Mouse (Mus musculus): ENCODE data around the gene 4921517D22Rik. TPM values are rescaled to one million over a fixed set of nuclear protein-coding genes. Genes with fewer than 3 reads are reported as not detected.
"Not testable (repeated sequence)": the region's sequence is repeated elsewhere in the genome, so short reads cannot be mapped to it uniquely, and the experiment has no call there.

4921517D22Rik gene
- not detected in 2 replicates for polyA plus RNA-seq (2014; fragmentation: Nextera tagmentation; extraction: Ambion mirVana)

DNA sequence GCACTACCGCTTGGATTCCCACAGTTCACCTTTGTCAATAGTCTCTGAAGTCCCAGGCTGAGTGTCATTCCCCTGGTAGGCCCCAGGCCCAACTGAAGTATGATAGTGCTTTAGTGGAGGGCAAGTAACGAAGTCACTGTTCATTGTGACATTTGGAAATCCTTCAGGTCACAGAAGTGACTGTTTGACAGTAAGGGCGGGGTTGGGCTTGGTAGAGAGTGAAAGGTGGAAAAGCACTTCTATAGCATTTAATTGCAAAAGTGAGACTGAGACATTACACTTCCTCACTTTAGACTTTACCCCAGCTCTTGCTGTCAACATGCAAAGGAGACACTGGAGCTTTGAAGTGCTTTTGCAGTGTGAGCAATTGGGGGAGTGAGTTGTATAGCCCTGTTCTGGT is at the start of gene 4921517D22Rik:
4921517D22Rik (minus strand) TSS at position 101 of the 400 bp plus-strand sequence.
- ATAC-seq (ENCODE audit: insufficient number of reproducible peaks, insufficient read depth, low FRiP score, low read depth), result no peak
- 86% methylated on average over 3 of the region's 3 CpGs for whole genome bisulfite sequencing
- H3K4me1 ChIP-seq (ENCODE audit: control insufficient read depth, insufficient read depth, low read length), result no peaks in the 10 kb centered on the region

DNA sequence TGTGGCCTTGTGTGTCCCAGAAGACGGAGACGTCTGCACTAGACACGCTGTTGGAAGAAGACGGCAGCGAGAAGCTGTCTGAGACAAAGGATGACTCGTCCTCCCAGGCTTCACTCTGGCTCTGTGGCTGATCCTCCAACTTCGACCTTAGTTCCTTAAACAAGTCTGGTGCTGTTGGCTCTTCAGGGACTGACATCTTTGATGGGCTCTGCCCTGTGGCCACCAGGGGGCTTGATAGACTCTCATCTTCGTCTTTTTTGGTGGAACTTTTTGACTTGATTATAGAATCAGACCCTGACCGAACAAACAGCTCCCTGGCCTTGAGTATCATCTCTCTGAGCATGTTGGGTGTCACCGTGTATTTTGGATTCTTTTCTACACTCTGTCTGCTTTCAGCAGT is 47.8 kb upstream of the 4921517D22Rik start:
- H3K9ac ChIP-seq (replicated peaks; ENCODE audit: low read depth, low read length), result no peak overlapping the region
- 70% methylated on average over 10 of the region's 10 CpGs for WGBS
- ATAC-seq (ENCODE audit: insufficient number of reproducible peaks, insufficient read depth, low FRiP score, low read depth), result no peak

More for the DNA sequence above, at the start of gene 4921517D22Rik:
- Histone ChIP-seq H3K36me3 (ENCODE audit: control insufficient read depth, insufficient read depth, low read length) (no peaks in the 10 kb centered on the region), H3K9ac (replicated peaks; ENCODE audit: low read depth, low read length) (no peak within 1 kb of the TSS), H3K27me3 (ENCODE audit: control insufficient read depth, insufficient read depth, low read length) (no peaks in the 10 kb centered on the region), H3K4me3 (ENCODE audit: low read depth, low read length) (no peak within 1 kb of the TSS), H3K4me2 (replicated peaks; ENCODE audit: low read depth, low read length) (no peak within 1 kb of the TSS), H3K27ac (ENCODE audit: low read length) (no peak within 1 kb of the TSS), H3K9me3 (ENCODE audit: control insufficient read depth, low read depth, low read length) (no peaks in the 10 kb centered on the region)

DNA sequence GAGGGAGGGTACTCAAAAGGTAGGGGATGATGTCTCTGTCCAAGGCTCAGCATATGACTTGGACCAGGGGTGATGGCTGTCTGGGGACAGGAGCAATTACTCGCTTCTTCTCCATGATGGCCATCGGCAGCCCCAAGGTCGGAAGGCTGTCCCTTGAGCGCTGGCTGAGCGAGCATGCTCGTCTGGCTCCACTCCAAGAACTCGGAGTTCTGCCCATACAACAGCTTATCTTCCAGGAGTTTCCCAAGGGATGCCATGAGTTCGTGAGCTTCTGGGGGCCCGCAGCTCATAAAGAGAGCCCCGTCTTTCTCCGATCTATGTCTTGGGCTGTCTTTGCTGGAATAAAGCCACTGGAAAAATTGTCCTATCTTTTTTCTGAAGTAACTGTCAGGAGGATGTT is 47.2 kb upstream of the 4921517D22Rik start:
- H3K9me3 ChIP-seq (ENCODE audit: control insufficient read depth, low read depth, low read length), result no peaks in the 10 kb centered on the region
- no peaks in the 10 kb centered on the region for H3K4me1 ChIP-seq (ENCODE audit: control insufficient read depth, insufficient read depth, low read length)
- H3K36me3 ChIP-seq (ENCODE audit: control insufficient read depth, insufficient read depth, low read length), result no peaks in the 10 kb centered on the region
- H3K4me2 ChIP-seq (replicated peaks; ENCODE audit: low read depth, low read length), result no peak overlapping the region
- WGBS, result 91% methylated on average over 11 of the region's 11 CpGs
- no peaks in the 10 kb centered on the region for H3K27me3 ChIP-seq (ENCODE audit: control insufficient read depth, insufficient read depth, low read length)
- no peak for ATAC-seq (ENCODE audit: insufficient number of reproducible peaks, insufficient read depth, low FRiP score, low read depth)
- H3K4me3 ChIP-seq (ENCODE audit: low read depth, low read length), result no peak overlapping the region
- H3K9ac ChIP-seq (replicated peaks; ENCODE audit: low read depth, low read length), result no peak overlapping the region
- no peak overlapping the region for H3K27ac ChIP-seq (ENCODE audit: low read length)

More for the DNA sequence above, 47.8 kb upstream of the 4921517D22Rik start:
- Histone ChIP-seq H3K4me2 (replicated peaks; ENCODE audit: low read depth, low read length) (no peak overlapping the region), H3K9me3 (ENCODE audit: control insufficient read depth, low read depth, low read length) (no peaks in the 10 kb centered on the region), H3K4me1 (ENCODE audit: control insufficient read depth, insufficient read depth, low read length) (no peaks in the 10 kb centered on the region), H3K27ac (ENCODE audit: low read length) (no peak overlapping the region), H3K27me3 (ENCODE audit: control insufficient read depth, insufficient read depth, low read length) (no peaks in the 10 kb centered on the region), H3K4me3 (ENCODE audit: low read depth, low read length) (no peak overlapping the region), H3K36me3 (ENCODE audit: control insufficient read depth, insufficient read depth, low read length) (no peaks in the 10 kb centered on the region)

DNA sequence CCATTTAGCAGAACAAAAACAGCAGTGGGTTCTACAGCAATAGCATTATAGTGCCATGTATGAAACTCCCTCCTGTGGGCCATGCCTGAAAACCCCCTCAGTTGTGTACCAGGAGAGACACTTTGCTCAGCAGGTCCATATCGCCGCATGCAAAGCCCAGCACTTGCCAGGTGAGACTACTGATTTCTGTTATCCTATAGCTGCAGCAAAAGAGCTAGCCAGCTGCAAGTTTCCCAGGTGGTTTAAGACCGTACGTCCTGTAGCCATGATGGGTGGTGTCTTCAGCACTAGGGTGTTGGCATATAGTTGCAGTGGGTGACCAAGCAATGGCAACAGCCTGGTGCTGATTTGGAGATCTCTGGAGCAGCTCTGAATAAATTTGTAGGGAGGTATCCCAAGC is 45.5 kb upstream of the 4921517D22Rik start:
- 90% methylated on average over 4 of the region's 4 CpGs for WGBS
- Histone ChIP-seq H3K4me1 (ENCODE audit: control insufficient read depth, insufficient read depth, low read length) (no peaks in the 10 kb centered on the region), H3K36me3 (ENCODE audit: control insufficient read depth, insufficient read depth, low read length) (no peaks in the 10 kb centered on the region), H3K4me3 (ENCODE audit: low read depth, low read length) (no peak overlapping the region), H3K27me3 (ENCODE audit: control insufficient read depth, insufficient read depth, low read length) (no peaks in the 10 kb centered on the region), H3K27ac (ENCODE audit: low read length) (no peak overlapping the region), H3K9me3 (ENCODE audit: control insufficient read depth, low read depth, low read length) (no peaks in the 10 kb centered on the region), H3K9ac (replicated peaks; ENCODE audit: low read depth, low read length) (no peak overlapping the region), H3K4me2 (replicated peaks; ENCODE audit: low read depth, low read length) (no peak overlapping the region)
- no peak for ATAC-seq (ENCODE audit: insufficient number of reproducible peaks, insufficient read depth, low FRiP score, low read depth)

- Histone ChIP-seq H3K4me2 (replicated peaks; ENCODE audit: low read depth, low read length) (no peak overlapping the region), H3K9me3 (ENCODE audit: control insufficient read depth, low read depth, low read length) (no peaks in the 10 kb centered on the region), H3K27ac (ENCODE audit: low read length) (no peak overlapping the region), H3K36me3 (ENCODE audit: control insufficient read depth, insufficient read depth, low read length) (no peaks in the 10 kb centered on the region), H3K27me3 (ENCODE audit: control insufficient read depth, insufficient read depth, low read length) (no peaks in the 10 kb centered on the region), H3K4me3 (ENCODE audit: low read depth, low read length) (no peak overlapping the region), H3K4me1 (ENCODE audit: control insufficient read depth, insufficient read depth, low read length) (no peaks in the 10 kb centered on the region), H3K9ac (replicated peaks; ENCODE audit: low read depth, low read length) (no peak overlapping the region)
- 84% methylated on average over 2 of the region's 2 CpGs for WGBS
- no peak for ATAC-seq (ENCODE audit: insufficient number of reproducible peaks, insufficient read depth, low FRiP score, low read depth)
These were observed 44.5 kb upstream of the 4921517D22Rik start for GRCm38 (mm10) chr13:59738455-59738854.

- Histone ChIP-seq H3K9ac (replicated peaks; ENCODE audit: low read depth, low read length) (no peak overlapping the region), H3K4me3 (ENCODE audit: low read depth, low read length) (no peak overlapping the region), H3K36me3 (ENCODE audit: control insufficient read depth, insufficient read depth, low read length) (no peaks in the 10 kb centered on the region), H3K4me1 (ENCODE audit: control insufficient read depth, insufficient read depth, low read length) (no peaks in the 10 kb centered on the region), H3K9me3 (ENCODE audit: control insufficient read depth, low read depth, low read length) (no peaks in the 10 kb centered on the region), H3K27ac (ENCODE audit: low read length) (no peak overlapping the region), H3K4me2 (replicated peaks; ENCODE audit: low read depth, low read length) (no peak overlapping the region), H3K27me3 (ENCODE audit: control insufficient read depth, insufficient read depth, low read length) (no peaks in the 10 kb centered on the region)
- peak; percentile 69; the same call in 1 of the 2 replicates for ATAC-seq (ENCODE audit: insufficient number of reproducible peaks, insufficient read depth, low FRiP score, low read depth)
- 19% methylated on average over 3 of the region's 3 CpGs for WGBS
These were observed 41.3 kb upstream of the 4921517D22Rik start for GRCm38 (mm10) chr13:59735190-59735589.

GRCm38 (mm10) chr13:59734347-59734746 is 40.4 kb upstream of the 4921517D22Rik start:
- H3K4me2 ChIP-seq (replicated peaks; ENCODE audit: low read depth, low read length); H3K9me3 ChIP-seq (ENCODE audit: control insufficient read depth, low read depth, low read length); H3K4me3 ChIP-seq (ENCODE audit: low read depth, low read length); H3K36me3 ChIP-seq (ENCODE audit: control insufficient read depth, insufficient read depth, low read length); H3K9ac ChIP-seq (replicated peaks; ENCODE audit: low read depth, low read length); H3K27me3 ChIP-seq (ENCODE audit: control insufficient read depth, insufficient read depth, low read length); H3K27ac ChIP-seq (ENCODE audit: low read length); H3K4me1 ChIP-seq (ENCODE audit: control insufficient read depth, insufficient read depth, low read length): not testable (repeated sequence)
- ATAC-seq (ENCODE audit: insufficient number of reproducible peaks, insufficient read depth, low FRiP score, low read depth), result 0 out of 2 replicates have a peak, but pooled peaks have one; percentile 17
- whole genome bisulfite sequencing, result 23% methylated on average over 5 of the region's 6 CpGs

GRCm38 (mm10) chr13:59733936-59734335 is 40.0 kb upstream of the 4921517D22Rik start:
- Histone ChIP-seq H3K27me3 (ENCODE audit: control insufficient read depth, insufficient read depth, low read length) (no peaks in the 10 kb centered on the region), H3K9ac (replicated peaks; ENCODE audit: low read depth, low read length) (no peak overlapping the region), H3K4me1 (ENCODE audit: control insufficient read depth, insufficient read depth, low read length) (no peaks in the 10 kb centered on the region), H3K36me3 (ENCODE audit: control insufficient read depth, insufficient read depth, low read length) (no peaks in the 10 kb centered on the region), H3K27ac (ENCODE audit: low read length) (no peak overlapping the region), H3K4me3 (ENCODE audit: low read depth, low read length) (no peak overlapping the region), H3K9me3 (ENCODE audit: control insufficient read depth, low read depth, low read length) (no peaks in the 10 kb centered on the region), H3K4me2 (replicated peaks; ENCODE audit: low read depth, low read length) (no peak overlapping the region)
- no peak for ATAC-seq (ENCODE audit: insufficient number of reproducible peaks, insufficient read depth, low FRiP score, low read depth)
- 88% methylated on average over 2 of the region's 4 CpGs for WGBS

- no peak within 1 kb of the TSS for H3K27ac ChIP-seq (ENCODE audit: low read length)
- 43% methylated on average over 7 of the region's 7 CpGs for WGBS
These were observed 37.7 kb upstream of the 4921517D22Rik start, which contains the start of gene Spata31d1d for GRCm38 (mm10) chr13:59731652-59732051. TSS of gene Spata31d1d (minus strand) at chr13:59731752.

More at GRCm38 (mm10) chr13:59731652-59732051, 37.7 kb upstream of the 4921517D22Rik start, which contains the start of gene Spata31d1d:
- Histone ChIP-seq H3K9me3 (ENCODE audit: control insufficient read depth, low read depth, low read length) (no peaks in the 10 kb centered on the region), H3K4me2 (replicated peaks; ENCODE audit: low read depth, low read length) (no peak within 1 kb of the TSS), H3K36me3 (ENCODE audit: control insufficient read depth, insufficient read depth, low read length) (no peaks in the 10 kb centered on the region), H3K4me1 (ENCODE audit: control insufficient read depth, insufficient read depth, low read length) (no peaks in the 10 kb centered on the region), H3K9ac (replicated peaks; ENCODE audit: low read depth, low read length) (no peak within 1 kb of the TSS), H3K27me3 (ENCODE audit: control insufficient read depth, insufficient read depth, low read length) (no peaks in the 10 kb centered on the region), H3K4me3 (ENCODE audit: low read depth, low read length) (no peak within 1 kb of the TSS)
- no peak for ATAC-seq (ENCODE audit: insufficient number of reproducible peaks, insufficient read depth, low FRiP score, low read depth)

Measured in stomach, embryonic 14.5 days (tissue).